Mouse (Mus musculus): ENCODE data around the gene Tcea3. TPM values are rescaled to one million over a fixed set of nuclear protein-coding genes. Genes with fewer than 3 reads are reported as not detected.

Gene Tcea3
- polyA plus RNA-seq, 1 experiment from 2014 or later, result 3.5 TPM

DNA sequence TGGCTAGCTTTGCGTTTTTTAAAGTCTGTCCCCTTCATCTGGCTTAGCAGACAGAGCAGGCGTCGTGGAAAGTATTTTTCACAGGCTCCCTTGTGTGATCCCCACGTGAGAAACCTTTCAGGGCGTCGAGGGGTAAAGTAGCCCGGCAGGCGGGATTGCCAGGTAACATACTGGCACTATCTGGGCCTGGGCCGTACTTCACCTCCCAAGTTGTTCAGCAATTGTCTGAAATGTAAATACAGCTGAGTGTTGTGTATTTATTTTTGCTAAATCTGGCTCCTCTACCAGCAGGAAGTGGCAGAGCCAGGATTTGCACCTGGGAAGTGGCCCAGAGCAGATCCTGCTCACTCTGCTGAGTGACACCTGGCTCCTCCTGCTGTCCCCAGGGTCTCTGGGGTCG lies 30.5 kb upstream of the Tcea3 start:
- no peaks in the 10 kb centered on the region for H3K9me3 ChIP-seq
- no peak overlapping the region for H3K9ac ChIP-seq (replicated peaks)
- ATAC-seq (ENCODE audit: low FRiP score, low read depth), result no peak
- H3K4me2 ChIP-seq (replicated peaks), result no peak overlapping the region
- peaks cover 33% of the 10 kb centered on the region for H3K27me3 ChIP-seq
- 70% methylated on average over 10 of the region's 10 CpGs for WGBS
- no peak overlapping the region for H3K27ac ChIP-seq (replicated peaks)
- no peak overlapping the region for H3K4me3 ChIP-seq
- H3K4me1 ChIP-seq, result peaks cover 26% of the 10 kb centered on the region
- H3K36me3 ChIP-seq, result no peaks in the 10 kb centered on the region

DNA sequence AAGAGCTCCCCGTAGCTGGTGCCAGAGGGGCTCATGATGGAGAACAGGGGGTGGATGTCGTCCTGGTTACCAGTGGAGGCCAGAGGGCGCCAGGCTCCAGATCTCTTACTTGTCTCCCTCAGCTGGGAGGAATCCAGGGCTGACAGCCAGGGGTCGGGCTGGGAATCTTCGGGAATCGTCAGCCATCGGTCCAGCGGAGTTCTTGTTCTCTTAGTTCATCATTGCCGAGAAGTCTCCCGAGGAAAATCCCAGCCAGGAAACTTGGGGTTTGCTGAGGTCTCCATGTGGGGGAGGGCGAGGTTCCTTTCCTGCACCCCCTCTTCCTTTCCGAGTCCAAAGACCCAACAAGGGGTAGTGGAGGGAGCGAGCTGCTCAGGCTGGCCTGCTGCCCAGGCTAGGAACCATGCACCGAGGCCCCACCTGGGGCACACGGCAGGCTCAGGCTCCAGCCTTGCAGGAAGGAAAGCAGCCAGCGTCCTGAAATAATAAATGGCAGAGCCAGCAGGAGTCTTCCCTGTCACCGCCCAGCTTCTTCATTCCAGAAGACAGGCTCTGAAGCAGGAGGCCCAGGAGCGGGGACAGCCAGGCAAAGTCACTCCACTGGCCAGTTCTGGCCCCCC lies 28.8 kb upstream of the Tcea3 start:
- 13% methylated on average over 18 of the region's 18 CpGs for WGBS
- Histone ChIP-seq H3K4me2 (replicated peaks) (peak overlapping the region; percentile 3), H3K4me1 (peaks cover 32% of the 10 kb centered on the region), H3K9me3 (no peaks in the 10 kb centered on the region), H3K27ac (replicated peaks) (peak overlapping the region; percentile 35), H3K36me3 (no peaks in the 10 kb centered on the region), H3K9ac (replicated peaks) (0 out of 2 replicates have a peak overlapping the region, but pooled peaks have one; percentile 17), H3K27me3 (peaks cover 33% of the 10 kb centered on the region), H3K4me3 (no peak overlapping the region)
- ATAC-seq (ENCODE audit: low FRiP score, low read depth), result no peak

DNA sequence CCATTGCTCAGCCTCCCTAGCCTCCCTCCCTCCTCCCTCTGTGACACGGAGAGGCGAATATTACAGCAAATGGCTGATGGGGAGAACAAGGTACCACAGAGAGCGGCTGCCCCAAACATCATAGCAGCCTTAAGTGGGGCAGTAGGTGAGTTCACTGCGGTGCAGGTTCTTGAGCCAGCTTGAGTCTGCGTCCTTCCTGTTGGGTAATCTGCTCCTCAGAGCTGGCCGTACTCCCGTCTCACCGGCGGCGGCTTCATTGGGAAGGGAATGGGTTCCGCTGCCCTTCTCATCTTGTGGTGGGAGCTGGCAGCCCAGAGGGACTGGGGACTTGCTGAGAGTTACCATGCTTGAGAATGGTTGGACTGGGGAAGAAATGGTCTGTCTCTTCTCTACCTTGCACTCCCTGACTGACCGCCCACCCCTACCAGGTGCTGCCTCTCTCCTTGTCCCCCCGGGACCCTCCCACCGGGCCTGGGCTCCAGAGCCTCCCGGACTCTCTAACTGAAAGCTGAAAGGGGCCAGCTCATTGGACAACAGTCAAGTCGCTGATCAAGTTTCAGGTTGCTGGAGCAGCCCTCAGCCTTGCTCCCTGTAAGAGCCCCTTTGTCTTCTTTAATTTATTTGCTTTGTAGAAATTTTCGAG lies 27.3 kb upstream of the Tcea3 start:
- H3K27ac ChIP-seq (replicated peaks), result no peak overlapping the region
- H3K4me1 ChIP-seq, result peaks cover 46% of the 10 kb centered on the region
- no peaks in the 10 kb centered on the region for H3K9me3 ChIP-seq
- H3K27me3 ChIP-seq, result peaks cover 33% of the 10 kb centered on the region
- no peak overlapping the region for H3K4me3 ChIP-seq
- 0 out of 2 replicates have a peak overlapping the region, but pooled peaks have one; percentile 1 for H3K4me2 ChIP-seq (replicated peaks)
- no peaks in the 10 kb centered on the region for H3K36me3 ChIP-seq
- 10% methylated on average over 17 of the region's 17 CpGs for WGBS
- ATAC-seq (ENCODE audit: low FRiP score, low read depth), result no peak
- no peak overlapping the region for H3K9ac ChIP-seq (replicated peaks)

DNA sequence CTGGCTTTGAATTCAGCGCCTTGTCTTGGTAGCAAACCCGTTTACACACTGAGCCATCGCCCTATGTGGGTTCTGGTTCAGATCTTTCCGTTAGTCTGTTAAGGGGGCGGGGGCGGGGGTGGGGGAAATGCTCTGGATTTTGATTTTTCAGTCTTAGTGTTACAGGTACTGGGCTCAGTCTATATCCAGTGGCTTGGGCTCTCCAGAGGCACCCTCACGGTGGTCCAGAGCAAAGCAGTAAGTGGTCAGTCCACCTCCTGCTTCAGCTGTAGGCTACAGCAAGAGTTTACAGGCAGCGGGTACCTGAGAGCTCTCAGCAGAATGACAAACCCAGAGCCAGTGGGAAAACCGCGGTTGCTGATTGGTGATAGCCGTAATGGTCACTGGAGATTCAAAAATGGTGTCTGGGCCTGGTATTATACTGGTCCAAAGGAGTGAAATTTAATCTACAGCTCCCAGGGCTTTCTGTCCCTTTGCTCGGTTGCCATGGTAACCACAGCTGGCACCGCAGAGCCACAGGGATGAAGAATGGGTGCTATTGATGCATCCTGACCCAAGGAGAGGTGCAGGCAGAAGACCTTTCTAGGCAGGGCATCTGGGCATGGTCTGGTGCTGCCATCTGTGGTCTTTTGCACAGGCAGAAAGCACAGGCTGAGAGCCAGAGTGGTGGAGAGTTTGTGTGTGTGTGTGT lies 23.8 kb upstream of the Tcea3 start:
- H3K27ac ChIP-seq (replicated peaks), result peak overlapping the region; percentile 71
- ATAC-seq (ENCODE audit: low FRiP score, low read depth), result peak; percentile 79
- H3K4me3 ChIP-seq, result no peak overlapping the region
- WGBS, result 57% methylated on average over 13 of the region's 13 CpGs
- peak overlapping the region; percentile 15 for H3K4me2 ChIP-seq (replicated peaks)
- peaks cover 25% of the 10 kb centered on the region for H3K27me3 ChIP-seq
- no peaks in the 10 kb centered on the region for H3K9me3 ChIP-seq
- no peaks in the 10 kb centered on the region for H3K36me3 ChIP-seq
- H3K4me1 ChIP-seq, result peaks cover 39% of the 10 kb centered on the region
- H3K9ac ChIP-seq (replicated peaks), result 0 out of 2 replicates have a peak overlapping the region, but pooled peaks have one; percentile 31

DNA sequence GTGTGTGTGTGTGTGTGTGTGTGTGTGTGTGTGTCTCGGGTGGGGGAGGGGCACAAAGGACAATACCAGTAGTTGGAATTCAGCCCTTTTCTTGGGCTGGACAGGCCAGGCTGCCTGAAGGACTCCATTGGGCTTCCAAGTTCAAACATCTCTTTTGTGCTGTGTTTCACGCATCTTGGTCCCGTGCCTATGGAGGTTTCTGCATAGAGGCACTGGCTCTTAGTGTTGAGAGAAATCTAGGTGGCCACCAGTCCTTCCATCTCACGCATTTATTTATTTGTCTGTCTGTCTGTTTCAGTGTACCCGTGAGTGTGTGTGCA lies 23.3 kb upstream of the Tcea3 start:
- WGBS, result 48% methylated on average over 4 of the region's 5 CpGs
- H3K27me3 ChIP-seq, result peaks cover 20% of the 10 kb centered on the region
- H3K36me3 ChIP-seq, result 0 out of 2 replicates have a peak, but pooled peaks cover under 1% of the 10 kb centered on the region
- peak overlapping the region; percentile 15 for H3K4me2 ChIP-seq (replicated peaks)
- ATAC-seq (ENCODE audit: low FRiP score, low read depth), result no peak; the same call in 1 of the 2 replicates
- no peak overlapping the region for H3K9ac ChIP-seq (replicated peaks)
- H3K27ac ChIP-seq (replicated peaks), result peak overlapping the region; percentile 71
- H3K9me3 ChIP-seq, result no peaks in the 10 kb centered on the region
- H3K4me1 ChIP-seq, result peaks cover 34% of the 10 kb centered on the region
- H3K4me3 ChIP-seq, result no peak overlapping the region

DNA sequence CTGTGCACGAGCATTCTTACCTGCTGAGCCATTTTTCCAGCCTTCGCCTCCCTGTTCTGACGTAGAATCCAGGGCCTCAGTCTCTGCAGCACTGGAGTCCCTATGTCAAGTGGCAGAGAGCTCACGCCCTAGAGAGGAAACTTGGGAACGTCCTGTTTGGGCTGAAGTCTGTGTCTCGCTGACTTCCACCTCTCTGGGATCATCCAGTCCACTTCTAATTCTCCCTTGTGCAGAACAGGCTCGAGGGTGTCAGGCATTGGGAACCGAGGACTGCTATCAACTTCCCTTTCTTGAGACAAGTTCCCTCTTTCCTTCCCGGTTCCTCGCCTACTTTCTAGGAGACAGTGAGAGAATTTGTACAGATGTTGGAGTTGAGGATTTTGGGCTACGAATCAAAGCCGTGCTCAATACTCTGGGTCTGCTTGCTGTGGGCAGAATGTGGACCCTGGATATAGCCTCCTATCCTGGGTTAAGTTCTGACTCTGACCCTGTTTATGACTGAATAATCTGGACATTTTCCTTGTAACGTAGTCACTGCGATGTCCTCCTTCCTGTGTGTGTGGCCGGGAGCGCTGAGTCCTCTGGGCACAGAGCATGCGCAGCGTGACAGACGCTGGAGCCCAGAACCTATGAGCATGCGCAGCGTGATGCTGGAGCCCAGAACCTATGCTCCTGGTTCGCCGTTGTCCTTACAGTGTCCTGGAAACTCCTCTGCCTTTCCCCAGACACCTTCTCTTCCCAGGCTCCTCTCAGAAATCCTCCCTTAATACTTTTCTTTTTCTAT lies 22.7 kb upstream of the Tcea3 start:
- peak overlapping the region; percentile 71 for H3K27ac ChIP-seq (replicated peaks)
- no peak overlapping the region for H3K4me2 ChIP-seq (replicated peaks)
- no peak for ATAC-seq (ENCODE audit: low FRiP score, low read depth)
- H3K9ac ChIP-seq (replicated peaks), result no peak overlapping the region
- no peak overlapping the region for H3K4me3 ChIP-seq
- peaks cover 30% of the 10 kb centered on the region for H3K4me1 ChIP-seq
- no peaks in the 10 kb centered on the region for H3K9me3 ChIP-seq
- 0 out of 2 replicates have a peak, but pooled peaks cover 3% of the 10 kb centered on the region for H3K36me3 ChIP-seq
- H3K27me3 ChIP-seq, result peaks cover 13% of the 10 kb centered on the region
- WGBS, result 85% methylated on average over 23 of the region's 23 CpGs

DNA sequence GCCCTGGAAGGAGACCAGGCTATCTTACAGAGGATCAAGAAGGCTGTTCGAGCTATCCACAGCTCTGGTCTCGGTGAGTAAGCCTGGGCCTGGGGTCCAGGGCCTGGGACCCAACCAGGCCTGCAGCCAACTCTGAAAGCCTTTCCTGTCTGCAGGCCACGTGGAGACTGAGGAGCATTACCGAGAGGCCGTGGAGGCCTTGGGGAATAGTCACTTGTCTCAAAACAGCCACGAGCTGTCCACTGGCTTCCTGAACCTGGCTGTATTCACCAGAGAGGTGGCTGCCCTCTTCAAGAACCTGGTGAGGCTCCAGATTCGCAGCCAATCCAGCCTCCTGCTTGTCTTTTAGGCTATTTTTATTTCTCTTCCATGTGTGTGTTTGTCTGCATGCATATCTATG lies 20.1 kb upstream of the Tcea3 start:
- H3K9ac ChIP-seq (replicated peaks), result no peak overlapping the region
- peaks cover 20% of the 10 kb centered on the region for H3K4me1 ChIP-seq
- no peak overlapping the region for H3K4me3 ChIP-seq
- H3K36me3 ChIP-seq, result 0 out of 2 replicates have a peak, but pooled peaks cover 3% of the 10 kb centered on the region
- WGBS, result 82% methylated on average over 7 of the region's 7 CpGs
- H3K9me3 ChIP-seq, result no peaks in the 10 kb centered on the region
- no peaks in the 10 kb centered on the region for H3K27me3 ChIP-seq
- H3K27ac ChIP-seq (replicated peaks), result no peak overlapping the region
- ATAC-seq (ENCODE audit: low FRiP score, low read depth), result no peak
- H3K4me2 ChIP-seq (replicated peaks), result no peak overlapping the region

DNA sequence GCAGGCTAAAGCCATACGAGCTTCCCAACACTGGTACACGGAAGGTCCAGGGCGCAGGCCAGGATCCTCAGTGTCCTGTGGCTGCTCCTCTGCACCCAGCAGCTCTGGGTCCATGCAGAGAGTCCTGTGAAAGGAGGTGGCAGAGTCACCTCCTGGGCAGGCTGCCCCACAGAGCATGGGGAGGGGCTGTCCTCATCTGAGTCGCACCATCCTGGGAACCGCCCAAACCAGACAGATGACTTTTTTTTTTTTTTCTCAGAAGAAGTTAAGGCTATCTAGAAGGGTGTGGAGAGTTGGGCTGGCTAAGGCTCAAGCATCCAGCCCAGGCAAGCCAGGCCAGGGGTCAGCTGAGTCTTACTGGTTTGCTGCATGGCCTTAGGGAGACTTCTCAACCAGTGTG lies 18.9 kb upstream of the Tcea3 start:
- Histone ChIP-seq H3K9ac (replicated peaks) (no peak overlapping the region), H3K4me3 (no peak overlapping the region), H3K4me1 (peaks cover 20% of the 10 kb centered on the region), H3K27ac (replicated peaks) (no peak overlapping the region), H3K27me3 (no peaks in the 10 kb centered on the region), H3K4me2 (replicated peaks) (no peak overlapping the region), H3K9me3 (no peaks in the 10 kb centered on the region), H3K36me3 (0 out of 2 replicates have a peak, but pooled peaks cover 3% of the 10 kb centered on the region)
- WGBS, result 80% methylated on average over 5 of the region's 5 CpGs
- ATAC-seq (ENCODE audit: low FRiP score, low read depth), result no peak

DNA sequence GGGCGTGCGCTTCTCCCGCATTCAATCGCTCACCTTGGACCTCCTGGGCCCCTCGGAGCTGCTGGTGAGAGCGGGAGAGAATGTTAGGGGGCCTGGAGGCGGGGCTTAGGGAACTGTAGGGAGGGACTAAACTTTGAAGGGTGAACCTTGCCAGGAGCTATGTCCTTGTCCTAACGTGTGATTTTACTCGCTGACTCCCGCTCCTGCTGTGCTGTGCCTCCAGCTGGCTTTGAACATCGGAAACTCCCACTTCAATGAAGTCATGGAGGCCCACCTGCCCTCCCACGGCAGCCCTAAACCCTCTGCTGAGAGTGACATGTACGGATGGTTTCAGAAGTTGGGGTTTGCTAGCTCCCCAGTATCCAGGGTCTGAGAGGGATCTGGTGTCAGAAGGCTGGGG lies 8.9 kb upstream of the Tcea3 start:
- Histone ChIP-seq H3K4me1 (peaks cover 14% of the 10 kb centered on the region), H3K27me3 (peaks cover 61% of the 10 kb centered on the region), H3K4me2 (replicated peaks) (0 out of 2 replicates have a peak overlapping the region, but pooled peaks have one; percentile 4), H3K36me3 (no peaks in the 10 kb centered on the region), H3K4me3 (no peak overlapping the region), H3K9ac (replicated peaks) (no peak overlapping the region), H3K27ac (replicated peaks) (no peak overlapping the region), H3K9me3 (0 out of 2 replicates have a peak, but pooled peaks cover 2% of the 10 kb centered on the region)
- WGBS, result 19% methylated on average over 13 of the region's 13 CpGs
- no peak for ATAC-seq (ENCODE audit: low FRiP score, low read depth)

DNA sequence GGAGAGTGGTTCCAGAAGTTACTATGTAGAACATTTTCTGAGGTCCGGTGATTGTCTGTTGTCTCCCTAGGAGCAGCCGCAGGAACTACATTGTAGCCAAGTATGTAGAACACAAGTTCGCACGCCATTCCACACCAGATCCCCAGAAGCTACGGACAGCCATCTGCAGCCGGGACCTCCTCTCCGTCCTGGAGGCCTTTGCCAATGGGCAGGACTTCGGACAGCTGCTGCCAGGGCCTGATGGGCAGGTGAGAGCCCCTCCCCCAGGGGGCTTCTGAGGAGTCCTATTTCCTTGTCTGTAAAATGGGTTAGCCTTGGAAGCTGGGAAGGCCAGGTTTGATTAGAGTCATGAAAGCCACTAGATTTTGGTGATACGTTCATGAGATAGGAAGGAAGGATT lies 8.4 kb upstream of the Tcea3 start:
- H3K27ac ChIP-seq (replicated peaks), result no peak overlapping the region
- H3K27me3 ChIP-seq, result peaks cover 62% of the 10 kb centered on the region
- no peak overlapping the region for H3K9ac ChIP-seq (replicated peaks)
- H3K9me3 ChIP-seq, result 0 out of 2 replicates have a peak, but pooled peaks cover 2% of the 10 kb centered on the region
- no peak overlapping the region for H3K4me2 ChIP-seq (replicated peaks)
- no peak for ATAC-seq (ENCODE audit: low FRiP score, low read depth)
- H3K36me3 ChIP-seq, result no peaks in the 10 kb centered on the region
- peaks cover 11% of the 10 kb centered on the region for H3K4me1 ChIP-seq
- no peak overlapping the region for H3K4me3 ChIP-seq
- WGBS, result 77% methylated on average over 9 of the region's 9 CpGs

DNA sequence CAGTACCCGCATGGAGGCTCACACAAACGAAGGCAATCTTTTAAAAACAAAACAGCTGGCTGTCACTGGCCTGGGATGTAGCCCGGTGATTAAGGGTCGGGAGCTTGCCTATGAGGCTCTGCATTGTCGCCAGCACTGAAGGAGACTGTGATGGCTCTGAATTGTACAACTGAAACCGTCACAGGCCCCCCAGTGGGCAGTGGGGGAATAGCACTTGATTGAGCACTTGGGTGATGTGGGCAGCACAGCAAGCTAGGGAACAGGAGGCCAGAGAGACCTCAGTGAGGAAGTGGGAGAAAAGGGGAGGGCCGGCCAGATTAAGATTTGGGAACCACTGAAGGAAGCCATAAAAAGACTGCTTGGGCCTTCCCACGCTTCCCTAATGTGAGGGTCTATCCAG lies 7.9 kb upstream of the Tcea3 start:
- Histone ChIP-seq H3K36me3 (no peaks in the 10 kb centered on the region), H3K27me3 (peaks cover 63% of the 10 kb centered on the region), H3K9me3 (0 out of 2 replicates have a peak, but pooled peaks cover 2% of the 10 kb centered on the region), H3K9ac (replicated peaks) (no peak overlapping the region), H3K4me2 (replicated peaks) (no peak overlapping the region), H3K4me3 (no peak overlapping the region), H3K27ac (replicated peaks) (no peak overlapping the region), H3K4me1 (peaks cover 10% of the 10 kb centered on the region)
- no peak for ATAC-seq (ENCODE audit: low FRiP score, low read depth)
- WGBS, result 19% methylated on average over 8 of the region's 8 CpGs

Data from midbrain, embryonic 12.5 days (tissue).